Mouse (Mus musculus) forebrain, embryonic 16.5 days (tissue): ENCODE data around the gene Pidd1. TPM values are rescaled to one million over a fixed set of nuclear protein-coding genes. Genes with fewer than 3 reads are reported as not detected.
A peak's percentile ranks its signal among the peaks of the same experiment; 100 is the strongest.

Source experiments
- ATAC-seq: fragments of 200-750 bp; cut with Nextera tagmentation; 2 replicates; pipeline ENCODE4 v1.8.0; 2017; ENCODE audit warnings: mild to moderate bottlenecking, moderate library complexity
- H3K27ac ChIP-seq: fragments of 300-500 bp; sonication (generic); 2 replicates; pipeline ENCODE4 v1.5.1; 2014; ENCODE audit warnings: low read length, control low read depth
- H3K27me3 ChIP-seq: fragments of 300-500 bp; sonication (generic); replicated peaks from 2 replicates; pipeline ENCODE4 v1.6.1; 2014; ENCODE audit warnings: low read length; ENCODE audit not compliant: control insufficient read depth, insufficient read depth
- H3K36me3 ChIP-seq: fragments of 300-500 bp; sonication (generic); 2 replicates; pipeline ENCODE4 v1.6.1; 2014; ENCODE audit not compliant: control insufficient read depth, insufficient read depth
- H3K4me1 ChIP-seq: fragments of 300-500 bp; sonication (generic); replicated peaks from 2 replicates; pipeline ENCODE4 v1.6.1; 2014; ENCODE audit warnings: low read length; ENCODE audit not compliant: control insufficient read depth, insufficient read depth
- H3K4me2 ChIP-seq: fragments of 300-500 bp; sonication (generic); 2 replicates; pipeline ENCODE4 v1.6.1; 2014; ENCODE audit warnings: mild to moderate bottlenecking, low read length, control low read depth
- H3K4me3 ChIP-seq: fragments of 300-500 bp; sonication (generic); replicated peaks from 2 replicates; pipeline ENCODE4 v1.5.1; 2014; ENCODE audit warnings: mild to moderate bottlenecking, low read length, control low read depth
- H3K9ac ChIP-seq: fragments of 300-500 bp; sonication (generic); replicated peaks from 2 replicates; pipeline ENCODE4 v1.6.1; 2014; ENCODE audit warnings: low read depth, low read length, control low read depth
- H3K9me3 ChIP-seq: fragments of 300-500 bp; sonication (generic); 2 replicates; pipeline ENCODE4 v1.6.1; 2016; ENCODE audit warnings: low read length; ENCODE audit not compliant: control insufficient read depth
- WGBS: fragments of 180-500 bp; shearing (Covaris S2); extraction: QIAGEN DNeasy Blood & Tissue Kit; methylation state at CpG from one replicate; pipeline ENCODE4 v1.1.7; 2014; 5-methylcytosine and 5-hydroxymethylcytosine counted together
- polyA plus RNA-seq: library from polyadenylated mRNA; unstranded; fragments of >200 nt; fragmentation: Nextera tagmentation; extraction: Ambion mirVana; gene quantifications from 2 replicates; pipeline ENCODE4 v1.2.1, GENCODE M21; 2015

The Pidd1 gene
- polyA plus RNA-seq, 1 experiment from 2014 or later: 9.9 TPM

DNA sequence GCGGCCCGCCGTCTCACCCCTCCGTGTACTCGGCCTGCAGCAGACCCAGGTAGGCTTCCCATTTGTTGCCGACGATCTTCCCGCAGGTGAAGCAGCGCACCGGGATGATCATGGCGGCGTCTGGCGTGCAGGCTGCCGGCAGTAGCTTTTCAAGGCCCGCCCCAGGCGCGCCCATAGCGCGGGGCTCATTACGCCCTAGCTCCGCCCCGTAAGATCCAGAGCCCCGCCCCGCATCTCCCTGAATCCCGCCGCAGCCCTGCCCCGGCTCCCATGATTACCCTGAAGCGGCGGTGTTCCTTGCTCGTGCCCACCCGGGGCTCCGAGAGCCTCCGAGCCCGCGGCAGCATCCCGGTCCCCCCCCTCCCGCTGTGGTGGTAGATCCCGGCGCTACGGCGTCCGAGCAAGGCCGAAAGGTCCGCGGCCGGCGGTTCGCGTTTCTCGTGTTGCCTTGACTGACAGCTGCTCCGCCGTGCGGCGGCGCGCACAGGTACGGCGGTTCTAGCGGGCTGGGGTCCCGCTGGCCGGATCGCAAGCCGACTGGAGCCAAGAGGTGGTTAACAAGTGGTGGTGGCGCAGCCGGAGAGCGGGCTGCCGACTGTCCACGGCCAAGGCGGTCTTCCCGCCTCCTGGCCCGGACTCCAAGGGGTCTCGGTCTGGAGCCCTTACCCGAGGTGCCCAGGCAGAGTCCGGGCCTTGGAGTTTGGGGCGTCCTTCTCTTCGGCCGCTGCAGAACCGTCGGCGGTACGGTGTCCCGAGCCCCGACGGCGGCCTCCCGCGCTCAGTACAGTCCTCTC is 31.4 kb upstream of the Pidd1 start, which contains the start of the genes Polr2l and Tspan4:
Gene Polr2l, minus strand, starts transcription at position 122 of the 794 bp plus-strand sequence.
Gene Tspan4, plus strand, starts transcription at position 230 of the 794 bp plus-strand sequence.
- peak within 1 kb of the TSS; percentile 80 for H3K4me2 ChIP-seq
- H3K4me1 ChIP-seq: peaks cover 25% of the 10 kb centered on the region
- H3K4me3 ChIP-seq: peak within 1 kb of the TSS; percentile 67
- peak within 1 kb of the TSS; percentile 92 for H3K9ac ChIP-seq
- peaks cover 10% of the 10 kb centered on the region for H3K36me3 ChIP-seq
- under 1% methylated on average over 87 of the region's 87 CpGs for WGBS
- H3K27ac ChIP-seq: peak within 1 kb of the TSS; percentile 79
- peak; percentile 92 for ATAC-seq
- H3K27me3 ChIP-seq: peaks cover 10% of the 10 kb centered on the region
- H3K9me3 ChIP-seq: no peaks in the 10 kb centered on the region

DNA sequence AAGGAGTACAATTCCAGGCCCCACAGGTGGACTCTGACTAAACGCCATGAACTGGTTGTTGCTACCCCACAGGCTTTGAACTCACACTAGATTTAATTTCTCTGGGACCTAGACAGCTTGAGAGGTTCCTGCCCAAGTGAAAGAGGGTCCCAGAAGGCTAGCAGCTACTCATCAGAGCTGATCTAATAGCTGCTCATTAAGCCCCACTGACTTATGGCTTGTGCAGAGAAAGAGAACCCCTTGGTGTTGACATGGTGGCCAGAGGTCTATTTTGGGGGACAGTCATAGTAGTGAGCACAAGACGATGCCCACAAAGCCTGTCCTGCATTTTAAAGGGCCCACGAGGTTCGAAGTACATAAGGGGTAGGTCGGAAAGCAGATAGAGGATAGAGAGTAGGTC is 30.3 kb upstream of the Pidd1 start:
- H3K36me3 ChIP-seq: peaks cover 15% of the 10 kb centered on the region
- peak overlapping the region; percentile 92 for H3K9ac ChIP-seq
- H3K4me1 ChIP-seq: peaks cover 34% of the 10 kb centered on the region
- H3K27me3 ChIP-seq: peaks cover 10% of the 10 kb centered on the region
- H3K9me3 ChIP-seq: no peaks in the 10 kb centered on the region
- H3K27ac ChIP-seq: no peak overlapping the region
- ATAC-seq: no peak
- H3K4me2 ChIP-seq: peak overlapping the region; percentile 80
- H3K4me3 ChIP-seq: peak overlapping the region; percentile 67
- WGBS: 6% methylated on average over 5 of the region's 5 CpGs

- no peak for ATAC-seq
- Histone ChIP-seq H3K27ac (no peak overlapping the region), H3K9me3 (no peaks in the 10 kb centered on the region), H3K27me3 (peaks cover 10% of the 10 kb centered on the region), H3K36me3 (peaks cover 15% of the 10 kb centered on the region), H3K4me3 (no peak overlapping the region), H3K4me2 (no peak overlapping the region), H3K4me1 (peaks cover 47% of the 10 kb centered on the region), H3K9ac (no peak overlapping the region)
- 89% methylated on average over 6 of the region's 6 CpGs for WGBS
Measured at GRCm38 (mm10) chr7:141472763-141473162, 28.9 kb upstream of the Pidd1 start.

GRCm38 (mm10) chr7:141472226-141472625 is 28.4 kb upstream of the Pidd1 start:
- Histone ChIP-seq H3K36me3 (peaks cover 15% of the 10 kb centered on the region), H3K4me3 (no peak overlapping the region), H3K27ac (no peak overlapping the region), H3K4me2 (no peak overlapping the region), H3K4me1 (peaks cover 51% of the 10 kb centered on the region), H3K9me3 (no peaks in the 10 kb centered on the region), H3K9ac (no peak overlapping the region), H3K27me3 (peaks cover 6% of the 10 kb centered on the region)
- WGBS: 86% methylated on average over 6 of the region's 6 CpGs
- ATAC-seq: no peak

GRCm38 (mm10) chr7:141471236-141471635 is 27.4 kb upstream of the Pidd1 start:
- no peaks in the 10 kb centered on the region for H3K9me3 ChIP-seq
- H3K9ac ChIP-seq: no peak overlapping the region
- H3K4me2 ChIP-seq: no peak overlapping the region
- H3K36me3 ChIP-seq: peaks cover 15% of the 10 kb centered on the region
- WGBS: 94% methylated on average over 1 of the region's 1 CpGs
- H3K27ac ChIP-seq: no peak overlapping the region
- peaks cover 47% of the 10 kb centered on the region for H3K4me1 ChIP-seq
- ATAC-seq: no peak
- H3K4me3 ChIP-seq: no peak overlapping the region
- peaks cover 5% of the 10 kb centered on the region for H3K27me3 ChIP-seq

DNA sequence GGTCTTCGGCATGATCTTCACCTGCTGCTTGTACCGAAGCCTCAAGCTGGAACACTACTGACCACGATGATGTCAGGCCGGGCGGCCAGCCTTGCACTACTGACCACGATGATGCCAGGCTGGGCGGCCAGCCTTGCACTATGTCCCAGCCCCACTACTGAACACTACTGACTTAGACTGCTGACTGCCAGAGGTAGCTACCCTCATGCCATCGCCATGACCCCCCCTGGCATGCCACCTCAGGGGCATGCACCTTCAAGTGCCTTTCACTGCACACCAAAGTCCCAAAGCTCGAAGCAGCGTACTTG is 26.8 kb upstream of the Pidd1 start:
- peaks cover 15% of the 10 kb centered on the region for H3K36me3 ChIP-seq
- H3K4me2 ChIP-seq: no peak overlapping the region
- ATAC-seq: no peak
- 94% methylated on average over 10 of the region's 10 CpGs for WGBS
- H3K27me3 ChIP-seq: peaks cover 9% of the 10 kb centered on the region
- H3K4me1 ChIP-seq: peaks cover 44% of the 10 kb centered on the region
- no peak overlapping the region for H3K27ac ChIP-seq
- no peak overlapping the region for H3K9ac ChIP-seq
- no peak overlapping the region for H3K4me3 ChIP-seq
- no peaks in the 10 kb centered on the region for H3K9me3 ChIP-seq

- Histone ChIP-seq H3K36me3 (peaks cover 15% of the 10 kb centered on the region), H3K4me2 (no peak overlapping the region; the same call in 1 of the 2 replicates), H3K27me3 (peaks cover 14% of the 10 kb centered on the region), H3K27ac (no peak overlapping the region), H3K9me3 (no peaks in the 10 kb centered on the region), H3K4me3 (no peak overlapping the region), H3K4me1 (peaks cover 44% of the 10 kb centered on the region), H3K9ac (no peak overlapping the region)
- WGBS: 93% methylated on average over 18 of the region's 18 CpGs
- ATAC-seq: no peak
Measured at GRCm38 (mm10) chr7:141469901-141470636, 26.2 kb upstream of the Pidd1 start.

DNA sequence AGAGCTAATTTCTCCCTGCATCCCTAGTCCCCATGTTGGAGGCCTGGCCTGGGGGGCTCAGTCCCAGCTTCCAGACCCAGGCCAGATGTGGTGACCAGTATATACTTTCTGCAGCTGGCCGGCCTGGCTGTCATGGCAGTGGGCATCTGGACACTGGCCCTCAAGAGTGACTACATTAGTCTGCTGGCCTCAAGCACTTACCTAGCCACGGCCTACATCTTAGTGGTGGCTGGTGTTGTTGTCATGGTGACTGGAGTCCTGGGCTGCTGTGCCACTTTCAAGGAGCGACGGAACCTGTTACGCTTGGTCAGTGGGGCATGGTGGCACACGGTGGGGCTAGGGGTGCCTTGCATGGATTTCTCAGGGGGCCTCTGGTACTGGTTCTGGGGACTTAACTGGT is 25.5 kb upstream of the Pidd1 start:
- Histone ChIP-seq H3K4me1 (peaks cover 47% of the 10 kb centered on the region), H3K9ac (peak overlapping the region; percentile 77), H3K4me3 (peak overlapping the region; percentile 62), H3K27me3 (peaks cover 22% of the 10 kb centered on the region), H3K36me3 (peaks cover 15% of the 10 kb centered on the region), H3K9me3 (no peaks in the 10 kb centered on the region), H3K27ac (peak overlapping the region; percentile 49; the same call in 1 of the 2 replicates), H3K4me2 (peak overlapping the region; percentile 62)
- WGBS: 83% methylated on average over 6 of the region's 6 CpGs
- no peak for ATAC-seq

- Histone ChIP-seq H3K4me2 (peak overlapping the region; percentile 62), H3K4me1 (peaks cover 40% of the 10 kb centered on the region), H3K27ac (peak overlapping the region; percentile 49), H3K36me3 (peaks cover 15% of the 10 kb centered on the region), H3K9ac (peak overlapping the region; percentile 77), H3K9me3 (no peaks in the 10 kb centered on the region), H3K27me3 (peaks cover 28% of the 10 kb centered on the region), H3K4me3 (peak overlapping the region; percentile 62)
- 13% methylated on average over 8 of the region's 8 CpGs for WGBS
- peak; percentile 79 for ATAC-seq
Measured at GRCm38 (mm10) chr7:141468522-141469211, 24.8 kb upstream of the Pidd1 start.
